Mouse (Mus musculus): Measurements from ENCODE around the gene Slc16a4.

DNA sequence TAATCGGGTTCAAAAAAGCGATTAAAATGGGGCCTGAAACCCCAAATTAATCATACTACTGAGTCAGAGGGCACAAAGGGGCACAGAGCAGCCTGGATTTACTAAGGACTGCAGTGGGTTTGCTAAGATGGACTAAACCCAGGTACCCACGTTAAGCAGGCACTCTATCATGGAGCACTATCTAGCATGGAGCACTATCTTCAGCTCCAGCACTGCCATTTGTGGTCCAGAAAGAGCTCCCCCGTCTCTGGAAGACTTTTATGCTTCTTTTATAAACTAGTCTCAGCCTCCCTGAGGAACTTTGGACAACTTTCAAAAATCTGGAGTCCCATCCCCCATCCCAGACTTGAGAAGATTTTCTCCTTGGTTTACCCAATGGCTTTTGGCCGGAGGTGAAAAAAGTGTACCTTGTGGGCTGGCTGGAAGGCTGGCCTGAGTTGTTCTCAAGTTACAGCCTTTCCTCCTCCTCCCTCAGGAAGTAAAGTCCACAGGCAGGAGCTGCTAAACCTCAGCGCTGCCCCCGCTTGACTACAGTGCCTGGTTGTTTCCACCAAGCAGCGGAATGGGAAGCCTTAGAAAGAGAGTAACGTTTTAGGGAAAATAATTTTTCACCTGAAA lies at the start of gene Slc16a4:
- TF ChIP-seq CTCF (IDR thresholded peaks at IDR 0.05; ENCODE audit: low read depth, low read length) (no peak), POLR2A (IDR thresholded peaks at IDR 0.05; ENCODE audit: borderline replicate concordance, low read depth, low read length) (no peak)

Data from bone marrow macrophage, adult 2 months (primary cell).